Mouse (Mus musculus) embryonic facial prominence, embryonic 12.5 days (tissue): ENCODE measurements around the gene Fbll1. TPM values are rescaled to one million over a fixed set of nuclear protein-coding genes. Genes with fewer than 3 reads are reported as not detected.
"Not testable (repeated sequence)": the region's sequence is repeated elsewhere in the genome, so short reads cannot be mapped to it uniquely, and the experiment has no call there.

Experiments
- ATAC-seq: fragments of 200-750 bp; cut with Nextera tagmentation; 2 replicates; pipeline ENCODE4 v1.8.0; 2017; ENCODE audit not compliant: insufficient number of reproducible peaks, insufficient read depth, low FRiP score, low TSS enrichment
- H3K27ac ChIP-seq: fragments of 300-500 bp; sonication (generic); 2 replicates; pipeline ENCODE4 v1.5.1; 2016; ENCODE audit warnings: mild to moderate bottlenecking
- H3K27me3 ChIP-seq: fragments of 300-500 bp; sonication (generic); 2 replicates; pipeline ENCODE4 v1.6.1; 2016; ENCODE audit warnings: mild to moderate bottlenecking, moderate library complexity
- H3K36me3 ChIP-seq: fragments of 300-500 bp; sonication (generic); 2 replicates; pipeline ENCODE4 v1.6.1; 2016; ENCODE audit warnings: mild to moderate bottlenecking
- H3K4me1 ChIP-seq: fragments of 300-500 bp; sonication (generic); 2 replicates; pipeline ENCODE4 v1.6.1; 2016
- H3K4me2 ChIP-seq: fragments of 300-500 bp; sonication (generic); replicated peaks from 2 replicates; pipeline ENCODE4 v1.6.1; 2016; ENCODE audit warnings: mild to moderate bottlenecking, moderate library complexity
- H3K4me3 ChIP-seq: fragments of 300-500 bp; sonication (generic); 2 replicates; pipeline ENCODE4 v1.5.1; 2016; ENCODE audit warnings: mild to moderate bottlenecking
- H3K9ac ChIP-seq: fragments of 300-500 bp; sonication (generic); 2 replicates; pipeline ENCODE4 v1.6.1; 2016; ENCODE audit warnings: mild to moderate bottlenecking, moderate library complexity
- H3K9me3 ChIP-seq: fragments of 300-500 bp; sonication (generic); 2 replicates; pipeline ENCODE4 v1.6.1; 2016; ENCODE audit warnings: mild to moderate bottlenecking, moderate library complexity
- WGBS: fragments of 180-500 bp; shearing (Covaris S2); methylation state at CpG from one replicate; pipeline ENCODE4 v1.1.7; 2016; 5-methylcytosine and 5-hydroxymethylcytosine counted together
- polyA plus RNA-seq: library from polyadenylated mRNA; unstranded; fragments of >200 nt; fragmentation: Nextera tagmentation; extraction: Ambion mirVana; gene quantifications from 2 replicates; pipeline ENCODE4 v1.2.1, GENCODE M21; 2016

Fbll1 gene
- polyA plus RNA-seq, 1 experiment from 2014 or later, result 1.3 TPM

DNA sequence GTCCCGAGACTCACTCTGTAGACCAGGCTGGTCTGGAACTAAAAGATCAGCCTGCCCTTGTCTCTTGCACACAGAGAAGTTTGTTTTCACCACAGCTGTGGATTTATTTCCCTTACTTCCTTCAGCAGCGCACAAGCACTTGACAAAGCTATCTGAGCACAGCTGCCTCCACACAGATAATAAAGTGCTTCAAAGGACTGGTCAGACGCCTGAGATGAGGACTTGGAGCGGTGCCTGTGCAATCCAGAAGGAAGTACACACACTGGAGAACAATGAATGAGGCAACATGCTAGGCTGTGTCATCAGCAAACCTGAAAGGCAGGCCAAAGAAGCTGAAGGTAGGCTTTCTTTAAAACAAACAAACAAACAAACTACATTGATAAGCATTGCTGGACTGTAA lies 33.5 kb upstream of the Fbll1 start:
- Histone ChIP-seq H3K36me3 (peaks cover 40% of the 10 kb centered on the region), H3K4me1 (peaks cover 7% of the 10 kb centered on the region)

DNA sequence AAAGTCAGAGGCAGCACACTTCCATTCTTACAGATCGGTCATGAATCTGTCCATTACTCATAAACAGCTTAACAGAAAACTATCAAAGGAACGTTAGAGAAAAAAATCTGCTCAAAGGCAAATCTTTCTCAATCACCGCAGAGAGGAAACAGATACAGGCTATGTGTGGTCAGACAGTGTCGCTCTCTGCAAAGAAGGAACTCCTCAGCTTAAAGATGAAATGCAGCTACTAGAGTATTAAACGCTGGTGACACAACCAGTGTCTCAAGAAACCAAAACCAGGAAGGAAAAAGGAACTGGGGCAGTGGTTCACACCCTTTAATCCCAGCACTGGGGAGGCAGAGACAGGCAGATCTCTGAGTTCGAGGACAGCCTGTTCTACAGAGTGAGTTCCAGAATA lies 29.0 kb upstream of the Fbll1 start:
- 94% methylated on average over 6 of the region's 6 CpGs for WGBS
- no peak overlapping the region for H3K4me2 ChIP-seq
- H3K4me1 ChIP-seq, result no peaks in the 10 kb centered on the region
- H3K4me3 ChIP-seq, result no peak overlapping the region
- H3K27me3 ChIP-seq, result no peaks in the 10 kb centered on the region
- H3K9ac ChIP-seq, result no peak overlapping the region
- peaks cover 77% of the 10 kb centered on the region for H3K36me3 ChIP-seq
- no peaks in the 10 kb centered on the region for H3K9me3 ChIP-seq
- H3K27ac ChIP-seq, result no peak overlapping the region
- no peak for ATAC-seq

More for the DNA sequence above, 33.5 kb upstream of the Fbll1 start:
- Histone ChIP-seq H3K9me3 (no peaks in the 10 kb centered on the region), H3K4me3 (no peak overlapping the region), H3K4me2 (no peak overlapping the region), H3K27me3 (no peaks in the 10 kb centered on the region), H3K27ac (no peak overlapping the region), H3K9ac (no peak overlapping the region)
- WGBS, result 81% methylated on average over 4 of the region's 4 CpGs
- ATAC-seq, result no peak

DNA sequence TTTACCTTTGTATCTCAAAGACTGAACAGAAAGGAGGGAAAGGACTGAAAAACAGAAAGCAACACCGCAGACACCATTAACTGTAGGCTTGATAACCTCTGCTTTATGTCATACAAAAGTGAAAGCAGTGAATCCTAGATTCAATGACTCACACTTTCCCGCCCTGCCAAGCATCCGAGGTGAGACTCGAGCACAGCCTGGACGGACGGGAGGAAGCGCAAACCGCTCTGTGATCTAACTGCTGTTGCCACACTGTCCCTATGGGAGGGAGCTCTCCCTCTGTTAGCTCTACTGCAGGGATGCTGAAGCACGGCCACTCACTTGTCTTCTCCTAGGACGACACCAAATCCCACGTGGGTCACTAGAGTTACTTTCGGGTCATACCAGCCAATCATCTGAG lies 17.6 kb upstream of the Fbll1 start:
- Histone ChIP-seq H3K4me1 (no peaks in the 10 kb centered on the region), H3K4me2 (no peak overlapping the region), H3K4me3 (no peak overlapping the region), H3K9ac (no peak overlapping the region), H3K27me3 (no peaks in the 10 kb centered on the region), H3K36me3 (peaks cover 87% of the 10 kb centered on the region), H3K9me3 (no peaks in the 10 kb centered on the region), H3K27ac (no peak overlapping the region)
- WGBS, result 91% methylated on average over 12 of the region's 12 CpGs
- ATAC-seq, result no peak

DNA sequence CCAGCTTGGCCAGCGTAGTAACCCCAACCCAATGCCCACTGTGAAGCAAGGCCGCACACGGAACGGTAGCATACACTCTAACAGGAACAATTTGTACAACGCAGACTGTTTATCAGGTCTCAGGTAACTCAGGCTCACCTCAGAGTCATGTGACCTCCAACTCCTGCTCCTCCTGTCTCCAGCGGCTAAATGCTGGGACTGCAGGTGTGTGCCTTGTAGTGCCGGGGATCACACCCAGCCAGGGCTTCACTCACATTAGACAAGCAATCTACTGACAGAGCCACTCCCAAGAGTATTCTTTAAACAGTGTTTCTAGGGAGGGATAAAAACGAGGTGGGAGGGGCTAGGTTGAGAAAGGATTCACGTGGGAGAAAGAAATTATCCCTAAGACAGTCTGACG lies 12.8 kb upstream of the Fbll1 start:
- no peak overlapping the region for H3K27ac ChIP-seq
- H3K4me2 ChIP-seq, result no peak overlapping the region
- H3K4me3 ChIP-seq, result no peak overlapping the region
- no peaks in the 10 kb centered on the region for H3K9me3 ChIP-seq
- ATAC-seq, result no peak
- H3K4me1 ChIP-seq, result no peaks in the 10 kb centered on the region
- H3K9ac ChIP-seq, result no peak overlapping the region
- 86% methylated on average over 10 of the region's 10 CpGs for WGBS
- no peaks in the 10 kb centered on the region for H3K27me3 ChIP-seq
- peaks cover 95% of the 10 kb centered on the region for H3K36me3 ChIP-seq

DNA sequence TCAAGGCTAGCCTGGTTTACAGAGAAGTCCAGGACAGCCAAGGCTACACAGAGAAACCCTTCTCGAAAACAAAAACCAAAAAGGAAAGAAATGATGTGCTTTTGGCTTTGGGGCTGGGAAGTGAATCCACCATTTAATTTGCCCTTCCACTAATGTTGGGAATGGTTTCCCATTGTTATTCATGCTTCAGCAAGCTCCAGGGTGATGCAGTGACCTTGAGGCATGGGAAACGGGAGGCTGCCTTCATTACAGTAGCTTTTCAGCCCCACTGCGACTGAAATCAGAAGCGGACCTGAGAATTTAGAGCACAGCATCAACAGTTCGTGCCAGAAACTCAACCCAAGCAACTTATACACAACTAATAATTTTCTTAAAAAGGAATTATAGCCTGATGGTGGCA lies 2.6 kb upstream of the Fbll1 start:
- Histone ChIP-seq H3K27me3 (peaks cover 33% of the 10 kb centered on the region), H3K9me3 (no peaks in the 10 kb centered on the region), H3K4me1 (peaks cover 13% of the 10 kb centered on the region), H3K4me2 (no peak overlapping the region), H3K9ac (no peak overlapping the region), H3K4me3 (no peak overlapping the region), H3K36me3 (no peaks in the 10 kb centered on the region), H3K27ac (no peak overlapping the region)
- no peak for ATAC-seq
- WGBS, result 76% methylated on average over 5 of the region's 5 CpGs

DNA sequence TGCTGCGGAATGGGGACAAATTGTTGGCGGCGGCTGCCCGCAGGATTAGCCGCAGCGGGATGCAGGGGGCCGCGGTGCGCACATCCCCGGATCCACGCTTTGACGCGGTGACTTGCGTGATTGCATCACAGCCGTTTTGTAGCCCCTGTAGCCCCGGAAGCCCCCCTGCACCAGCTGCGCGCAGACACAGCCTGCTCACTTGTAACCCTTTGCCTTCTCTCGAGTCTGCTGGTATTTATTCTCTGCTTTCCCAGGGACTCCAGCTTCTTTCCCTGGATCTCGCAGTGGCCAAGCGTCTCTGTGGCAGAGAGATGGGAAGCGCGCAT lies 226 bp downstream of the Fbll1 start:
- H3K27me3 ChIP-seq, result peaks cover 53% of the 10 kb centered on the region
- H3K36me3 ChIP-seq, result no peaks in the 10 kb centered on the region
- 0 out of 2 replicates have a peak, but pooled peaks have one; percentile 47 for ATAC-seq
- H3K4me1 ChIP-seq, result peaks cover 13% of the 10 kb centered on the region
- H3K4me2 ChIP-seq, result peak overlapping the region; percentile 71
- peak overlapping the region; percentile 38; the same call in 1 of the 2 replicates for H3K9ac ChIP-seq
- 1% methylated on average over 23 of the region's 23 CpGs for WGBS
- H3K4me3 ChIP-seq, result peak overlapping the region; percentile 46
- no peaks in the 10 kb centered on the region for H3K9me3 ChIP-seq
- no peak overlapping the region for H3K27ac ChIP-seq

DNA sequence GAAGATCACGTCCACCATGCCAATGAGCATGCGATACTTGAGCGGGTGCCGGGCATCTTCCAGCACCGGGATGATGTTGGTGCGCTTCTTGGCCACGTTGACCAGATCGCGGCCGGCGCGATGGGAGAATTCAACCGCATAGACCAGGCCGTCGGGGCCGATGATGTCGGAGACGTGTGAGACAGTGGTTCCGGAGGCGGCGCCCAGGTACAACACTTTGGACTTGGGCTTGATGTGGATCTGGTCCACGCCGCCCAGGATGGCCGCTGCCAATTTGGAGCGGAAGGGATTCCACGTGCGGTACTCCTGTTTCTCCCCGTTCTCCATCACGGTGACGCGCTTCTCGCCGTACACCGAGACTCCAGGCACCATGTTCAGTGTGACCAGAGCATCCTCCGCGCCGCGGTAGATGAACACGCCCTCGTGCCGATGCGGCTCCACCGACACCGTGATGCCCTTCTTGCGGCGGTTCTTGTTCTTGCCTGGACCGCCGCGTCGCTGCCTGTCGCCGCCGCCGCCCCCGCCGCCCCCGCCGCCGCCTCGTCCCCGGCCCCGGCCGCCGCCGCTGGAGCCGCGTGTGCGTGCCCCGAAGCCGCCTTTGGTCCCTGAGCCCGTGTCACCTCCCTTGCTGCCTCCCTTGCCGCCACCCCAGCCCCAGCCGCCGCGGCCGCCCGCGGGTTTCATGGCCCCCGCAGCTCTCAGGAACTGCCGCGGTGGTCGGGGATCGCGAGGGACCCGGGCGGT lies 761 bp downstream of the Fbll1 start:
- H3K27me3 ChIP-seq, result peaks cover 53% of the 10 kb centered on the region
- 3% methylated on average over 85 of the region's 86 CpGs for WGBS
- H3K9me3 ChIP-seq, result no peaks in the 10 kb centered on the region
- no peak for ATAC-seq
- H3K36me3 ChIP-seq, result no peaks in the 10 kb centered on the region
- peak overlapping the region; percentile 71 for H3K4me2 ChIP-seq
- H3K9ac ChIP-seq, result peak overlapping the region; percentile 38; the same call in 1 of the 2 replicates
- peaks cover 13% of the 10 kb centered on the region for H3K4me1 ChIP-seq
- H3K4me3 ChIP-seq, result peak overlapping the region; percentile 46
- H3K27ac ChIP-seq, result no peak overlapping the region

DNA sequence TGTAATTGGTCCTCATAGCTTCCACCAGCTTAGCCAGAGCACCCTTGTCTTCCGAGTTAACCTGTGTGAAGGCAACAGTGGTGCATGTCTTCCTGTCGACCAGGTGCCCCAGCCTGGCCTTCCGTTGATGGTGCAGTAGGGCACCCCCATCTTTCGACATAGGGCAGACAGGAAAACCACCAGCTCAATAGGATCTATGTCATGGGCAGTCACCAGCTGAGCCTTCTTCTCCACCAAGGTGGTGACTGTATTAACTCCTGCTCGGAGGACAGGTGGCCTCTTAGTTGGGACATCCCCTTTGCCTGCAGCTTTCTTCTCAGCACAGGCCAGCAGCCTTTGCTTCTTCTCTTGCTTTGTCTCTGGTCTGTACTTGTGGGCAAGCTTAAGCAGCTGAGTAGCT lies 5.9 kb downstream of the Fbll1 start:
- not testable (repeated sequence) for ATAC-seq, H3K9me3 ChIP-seq, H3K4me2 ChIP-seq, H3K4me3 ChIP-seq, H3K27ac ChIP-seq, H3K9ac ChIP-seq, H3K4me1 ChIP-seq
- H3K36me3 ChIP-seq, result peaks cover 25% of the 10 kb centered on the region; the same call in 1 of the 2 replicates
- 83% methylated on average over 5 of the region's 5 CpGs for whole genome bisulfite sequencing
- H3K27me3 ChIP-seq, result peaks cover 34% of the 10 kb centered on the region

DNA sequence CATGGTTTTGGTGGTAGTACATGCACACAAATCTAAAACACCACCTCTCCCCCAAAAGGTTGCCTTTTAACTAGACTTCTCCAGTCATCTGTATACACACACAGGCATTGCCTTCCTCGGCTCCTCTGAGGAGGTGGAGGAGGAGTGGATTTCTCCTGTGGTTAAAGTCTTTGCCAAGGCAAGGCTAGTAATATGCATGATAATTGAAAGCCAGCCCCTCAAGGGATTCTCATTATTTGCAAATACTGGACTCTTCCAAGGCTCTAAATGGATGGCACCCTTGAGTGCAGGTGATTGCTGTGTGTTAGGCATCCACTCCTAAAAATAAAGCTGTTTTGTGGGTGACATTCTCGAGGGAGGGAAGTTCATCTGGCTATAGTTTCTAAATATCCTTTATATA lies 10.2 kb downstream of the Fbll1 start:
- Histone ChIP-seq H3K4me3 (no peak overlapping the region), H3K27me3 (no peaks in the 10 kb centered on the region), H3K36me3 (peaks cover 50% of the 10 kb centered on the region), H3K9ac (no peak overlapping the region), H3K4me2 (no peak overlapping the region), H3K4me1 (no peaks in the 10 kb centered on the region), H3K9me3 (no peaks in the 10 kb centered on the region), H3K27ac (no peak overlapping the region)
- 81% methylated on average over 2 of the region's 2 CpGs for WGBS
- ATAC-seq, result no peak

DNA sequence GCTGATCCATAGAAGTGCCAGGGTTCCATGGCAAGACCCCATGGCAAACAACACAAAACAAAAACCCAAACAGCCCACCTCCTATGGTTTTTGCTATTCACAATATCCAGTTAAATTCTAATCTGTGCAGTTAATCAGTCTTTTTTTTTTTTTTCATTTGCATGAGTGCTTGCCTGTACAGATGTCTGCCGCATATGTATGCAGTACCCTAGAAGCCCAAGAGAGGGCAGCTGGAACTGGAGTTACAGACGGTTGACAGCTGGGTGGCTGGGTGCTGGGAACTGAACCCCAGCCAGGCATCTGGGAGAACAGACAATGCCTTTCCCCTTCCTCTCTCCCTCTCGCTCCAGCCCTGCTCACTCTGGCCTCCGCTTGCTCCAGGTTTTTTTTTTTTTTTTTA lies 14.1 kb downstream of the Fbll1 start:
- H3K4me2 ChIP-seq, result no peak overlapping the region
- no peaks in the 10 kb centered on the region for H3K9me3 ChIP-seq
- WGBS, result 97% methylated on average over 4 of the region's 4 CpGs
- no peak for ATAC-seq
- no peak overlapping the region for H3K9ac ChIP-seq
- H3K27ac ChIP-seq, result no peak overlapping the region
- H3K36me3 ChIP-seq, result peaks cover 68% of the 10 kb centered on the region
- no peaks in the 10 kb centered on the region for H3K4me1 ChIP-seq
- H3K4me3 ChIP-seq, result no peak overlapping the region
- no peaks in the 10 kb centered on the region for H3K27me3 ChIP-seq

DNA sequence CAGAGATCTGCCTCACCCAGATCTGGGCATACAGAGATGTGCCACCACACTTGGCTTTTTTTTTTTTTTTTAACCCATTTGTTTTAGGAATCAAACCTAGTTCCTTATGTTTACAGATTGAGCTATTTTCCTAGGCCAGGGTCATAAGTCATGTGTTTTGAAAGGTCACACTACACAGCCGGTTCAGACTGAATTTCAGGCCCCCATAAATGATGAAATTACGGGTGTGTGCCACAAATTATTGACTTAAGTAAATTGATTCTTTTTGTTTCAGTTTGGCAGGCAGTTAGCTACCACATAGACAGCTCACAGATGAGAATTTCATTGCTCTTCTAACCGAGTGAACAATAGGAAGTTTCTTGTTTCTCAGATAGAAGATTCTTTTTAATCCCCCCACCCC lies 14.7 kb downstream of the Fbll1 start:
- WGBS, result 88% methylated on average over 3 of the region's 3 CpGs
- no peak overlapping the region for H3K4me2 ChIP-seq
- no peak for ATAC-seq
- H3K9ac ChIP-seq, result no peak overlapping the region
- no peak overlapping the region for H3K4me3 ChIP-seq
- no peaks in the 10 kb centered on the region for H3K27me3 ChIP-seq
- H3K9me3 ChIP-seq, result no peaks in the 10 kb centered on the region
- no peaks in the 10 kb centered on the region for H3K4me1 ChIP-seq
- H3K36me3 ChIP-seq, result peaks cover 68% of the 10 kb centered on the region
- H3K27ac ChIP-seq, result no peak overlapping the region

DNA sequence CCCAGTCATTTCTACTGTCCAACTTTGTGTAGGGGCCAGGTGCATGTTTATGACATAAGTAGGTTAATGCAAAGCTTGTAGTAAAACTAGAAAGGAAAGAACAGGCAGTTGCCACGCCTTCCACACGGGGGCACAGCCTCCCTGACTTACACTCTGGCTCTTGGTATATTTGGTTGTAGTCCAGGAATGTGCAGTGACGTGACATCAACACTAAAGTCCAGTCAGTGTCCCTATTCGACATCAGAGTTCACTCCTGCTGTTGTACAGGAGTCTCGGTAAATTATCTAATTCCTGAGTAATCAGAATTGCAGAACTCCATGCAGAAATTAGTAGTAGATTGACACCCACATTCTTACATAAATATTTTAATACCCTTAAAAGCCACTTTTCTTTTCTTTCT lies 15.6 kb downstream of the Fbll1 start:
- ATAC-seq, result no peak
- Histone ChIP-seq H3K36me3 (peaks cover 74% of the 10 kb centered on the region), H3K27me3 (no peaks in the 10 kb centered on the region), H3K9me3 (no peaks in the 10 kb centered on the region), H3K4me1 (no peaks in the 10 kb centered on the region), H3K4me3 (no peak overlapping the region), H3K4me2 (no peak overlapping the region), H3K9ac (no peak overlapping the region), H3K27ac (no peak overlapping the region)
- 95% methylated on average over 5 of the region's 5 CpGs for WGBS
